21 mouse cellular contexts compared by ENCODE assay signal in genomic region chr4:149040289-149040688, GRCm38 (mm10). TPM values are rescaled to one million over a fixed set of nuclear protein-coding genes. Genes with fewer than 3 reads are reported as not detected.
A peak's percentile ranks its signal among the peaks of the same experiment; 100 is the strongest.
DNase-seq lines count a peak whose midpoint lies in the region; ATAC-seq lines count a peak whose summit lies in the region.
"Had no signal": no experiment of that assay in that cellular context is flagged by ENCODE, and none has a peak within 500 bp of the region (broad histone marks: within the 10 kb centered on the region; RNA-seq: fewer than 3 reads in every experiment).

No protein-coding gene starts in this region.

- H3K4me3 ChIP-seq in midbrain, embryonic 10.5 days = no peak overlapping the region
- H3K4me3 ChIP-seq in midbrain, embryonic 16.5 days (ENCODE audit: low read depth, low read length) = no peak overlapping the region
- H3K4me3 ChIP-seq in embryonic facial prominence, embryonic 14.5 days (ENCODE audit: low read depth, low read length) = no peak overlapping the region
- H3K4me3 ChIP-seq in hindbrain, embryonic 14.5 days (replicated peaks; ENCODE audit: low read length) = no peak overlapping the region
- H3K4me3 ChIP-seq in neural tube, embryonic 14.5 days (ENCODE audit: low read depth, low read length) = no peak overlapping the region
- H3K4me3 ChIP-seq: forebrain, embryonic 15.5 days; heart, embryonic 10.5 days; layer of hippocampus, adult 2 months; megakaryocyte, embryonic 14.5 days; myocyte had no signal

- no peak for DNase-seq in midbrain, embryonic 10.5 days (ENCODE audit: low spot score)
- peak; percentile 66 for DNase-seq in embryonic facial prominence, embryonic 14.5 days (ENCODE audit: low spot score)
- DNase-seq in hindbrain, embryonic 14.5 days (ENCODE audit: low spot score) = no peak
- no peak for DNase-seq in MN1 (ENCODE audit: low spot score)
- no peak for DNase-seq in spleen, postnatal 14 days (ENCODE audit: low spot score in 2 of 2)
- DNase-seq: adrenal gland, adult 8-10 months; cerebellum, postnatal 10 days; kidney, adult 18-20 months; kidney, postnatal 10 days; lung, adult 18-20 months; lung, postnatal 14 days; right cerebral cortex, adult 18-20 months; thymus, postnatal 25 days had no signal

- H3K27ac ChIP-seq in midbrain, embryonic 10.5 days (replicated peaks) = peak overlapping the region; percentile 38
- no peak overlapping the region for H3K27ac ChIP-seq in midbrain, embryonic 16.5 days (ENCODE audit: low read length)
- no peak overlapping the region for H3K27ac ChIP-seq in embryonic facial prominence, embryonic 14.5 days (replicated peaks; ENCODE audit: low read depth, low read length)
- peak overlapping the region; percentile 52; the same call in 1 of the 2 replicates for H3K27ac ChIP-seq in hindbrain, embryonic 14.5 days
- H3K27ac ChIP-seq in neural tube, embryonic 14.5 days (ENCODE audit: low read depth, low read length) = peak overlapping the region; percentile 69
- H3K27ac ChIP-seq: forebrain, embryonic 15.5 days; heart, embryonic 10.5 days; layer of hippocampus, adult 2 months had no signal

- H3K4me1 ChIP-seq in midbrain, embryonic 10.5 days = peaks cover 54% of the 10 kb centered on the region
- peaks cover 8% of the 10 kb centered on the region for H3K4me1 ChIP-seq in midbrain, embryonic 16.5 days (ENCODE audit: control insufficient read depth, insufficient read depth, low read length)
- H3K4me1 ChIP-seq in embryonic facial prominence, embryonic 14.5 days (ENCODE audit: control insufficient read depth, insufficient read depth, low read length) = 0 out of 2 replicates have a peak, but pooled peaks cover 5% of the 10 kb centered on the region
- peaks cover 21% of the 10 kb centered on the region for H3K4me1 ChIP-seq in hindbrain, embryonic 14.5 days (replicated peaks; ENCODE audit: control insufficient read depth, insufficient read depth, low read length)
- peaks cover 13% of the 10 kb centered on the region; the same call in 1 of the 2 replicates for H3K4me1 ChIP-seq in neural tube, embryonic 14.5 days (ENCODE audit: control insufficient read depth, insufficient read depth, low read length)

- H3K4me2 ChIP-seq in midbrain, embryonic 16.5 days (ENCODE audit: low read length) = no peak overlapping the region
- H3K4me2 ChIP-seq in embryonic facial prominence, embryonic 14.5 days (ENCODE audit: low read depth, low read length) = no peak overlapping the region
- H3K4me2 ChIP-seq in hindbrain, embryonic 14.5 days (replicated peaks) = no peak overlapping the region
- no peak overlapping the region for H3K4me2 ChIP-seq in neural tube, embryonic 14.5 days (ENCODE audit: low read depth, low read length)
- H3K4me2 ChIP-seq: forebrain, embryonic 15.5 days; liver, embryonic 11.5 days had no signal

- H3K9me3 ChIP-seq in midbrain, embryonic 10.5 days (replicated peaks) = no peaks in the 10 kb centered on the region
- no peaks in the 10 kb centered on the region for H3K9me3 ChIP-seq in midbrain, embryonic 16.5 days (replicated peaks; ENCODE audit: control insufficient read depth, low read length, poor library complexity, severe bottlenecking)
- no peaks in the 10 kb centered on the region for H3K9me3 ChIP-seq in embryonic facial prominence, embryonic 14.5 days (ENCODE audit: control insufficient read depth, low read length)
- no peaks in the 10 kb centered on the region for H3K9me3 ChIP-seq in hindbrain, embryonic 14.5 days (ENCODE audit: control insufficient read depth, low read length)
- H3K9me3 ChIP-seq in neural tube, embryonic 14.5 days (ENCODE audit: control insufficient read depth, low read length) = no peaks in the 10 kb centered on the region
- H3K9me3 ChIP-seq: forebrain, embryonic 15.5 days; heart, embryonic 10.5 days; megakaryocyte, embryonic 14.5 days had no signal

- H3K36me3 ChIP-seq in midbrain, embryonic 10.5 days = peaks cover 7% of the 10 kb centered on the region
- no peaks in the 10 kb centered on the region for H3K36me3 ChIP-seq in midbrain, embryonic 16.5 days (ENCODE audit: control insufficient read depth, insufficient read depth, low read length)
- no peaks in the 10 kb centered on the region for H3K36me3 ChIP-seq in embryonic facial prominence, embryonic 14.5 days (ENCODE audit: control insufficient read depth, insufficient read depth, low read length)
- no peaks in the 10 kb centered on the region for H3K36me3 ChIP-seq in hindbrain, embryonic 14.5 days (replicated peaks; ENCODE audit: control insufficient read depth, insufficient read depth)
- H3K36me3 ChIP-seq in neural tube, embryonic 14.5 days (ENCODE audit: control insufficient read depth, insufficient read depth, low read length) = no peaks in the 10 kb centered on the region
- H3K36me3 ChIP-seq: forebrain, embryonic 15.5 days had no signal

- H3K9ac ChIP-seq in midbrain, embryonic 16.5 days (ENCODE audit: low read depth, low read length) = no peak overlapping the region
- 0 out of 2 replicates have a peak overlapping the region, but pooled peaks have one; percentile 5 for H3K9ac ChIP-seq in embryonic facial prominence, embryonic 14.5 days (ENCODE audit: low read depth, low read length)
- no peak overlapping the region for H3K9ac ChIP-seq in hindbrain, embryonic 14.5 days
- no peak overlapping the region for H3K9ac ChIP-seq in neural tube, embryonic 14.5 days (replicated peaks; ENCODE audit: low read depth, low read length)
- H3K9ac ChIP-seq: forebrain, embryonic 15.5 days had no signal

- ATAC-seq in midbrain, embryonic 16.5 days = no peak
- peak; percentile 81 for ATAC-seq in embryonic facial prominence, embryonic 14.5 days (ENCODE audit: low read depth)
- ATAC-seq in hindbrain, embryonic 14.5 days (ENCODE audit: low FRiP score) = no peak
- ATAC-seq in neural tube, embryonic 14.5 days (ENCODE audit: low read depth) = no peak; the same call in 1 of the 2 replicates
- ATAC-seq: forebrain, embryonic 15.5 days had no signal

- peaks cover 4% of the 10 kb centered on the region; the same call in 1 of the 2 replicates for H3K27me3 ChIP-seq in midbrain, embryonic 10.5 days (ENCODE audit: low read depth, poor library complexity, severe bottlenecking)
- no peaks in the 10 kb centered on the region for H3K27me3 ChIP-seq in midbrain, embryonic 16.5 days (ENCODE audit: control insufficient read depth, insufficient read depth, low read depth, low read length)
- no peaks in the 10 kb centered on the region for H3K27me3 ChIP-seq in embryonic facial prominence, embryonic 14.5 days (replicated peaks; ENCODE audit: control insufficient read depth, insufficient read depth, low read length)
- H3K27me3 ChIP-seq in hindbrain, embryonic 14.5 days (ENCODE audit: control insufficient read depth, insufficient read depth, low read length) = no peaks in the 10 kb centered on the region
- no peaks in the 10 kb centered on the region for H3K27me3 ChIP-seq in neural tube, embryonic 14.5 days (ENCODE audit: control insufficient read depth, insufficient read depth, low read length)
- H3K27me3 ChIP-seq: forebrain, embryonic 15.5 days; megakaryocyte, embryonic 14.5 days had no signal

- WGBS in midbrain, embryonic 10.5 days = 60% methylated on average over 6 of the region's 6 CpGs
- WGBS in midbrain, embryonic 16.5 days = 28% methylated on average over 6 of the region's 6 CpGs
- WGBS in embryonic facial prominence, embryonic 14.5 days = 52% methylated on average over 6 of the region's 6 CpGs
- 38% methylated on average over 6 of the region's 6 CpGs for WGBS in hindbrain, embryonic 14.5 days
- WGBS in neural tube, embryonic 14.5 days = 41% methylated on average over 6 of the region's 6 CpGs

RNA-seq across cellular contexts. Expression of gene Pex14, which starts 59.4 kb away (rescaled TPM):
- 56.6 and 57.3 TPM in 2 replicates for polyA plus RNA-seq in midbrain, embryonic 10.5 days (2016; fragmentation: Nextera tagmentation; extraction: Ambion mirVana)
- 57.0 and 58.7 TPM in 2 replicates for polyA plus RNA-seq in midbrain, embryonic 16.5 days (2015; fragmentation: Nextera tagmentation; extraction: Ambion mirVana)
- 38.1 and 41.4 TPM in 2 replicates for polyA plus RNA-seq in embryonic facial prominence, embryonic 14.5 days (2014; fragmentation: Nextera tagmentation; extraction: Ambion mirVana)
- 46.7 and 47.0 TPM in 2 replicates for polyA plus RNA-seq in hindbrain, embryonic 14.5 days (2014; fragmentation: Nextera tagmentation; extraction: Ambion mirVana)
- polyA plus RNA-seq in neural tube, embryonic 14.5 days (2014; fragmentation: Nextera tagmentation; extraction: Ambion mirVana) = 40.9 and 44.4 TPM in 2 replicates

Comparison
In these comparisons a context has a peak if more than half of its experiments do, and no peak if none do; other contexts are left out.
1. H3K27ac ChIP-seq: peak in midbrain, embryonic 10.5 days (single experiment), hindbrain, embryonic 14.5 days (single experiment) and neural tube, embryonic 14.5 days (single experiment); none in midbrain, embryonic 16.5 days (single experiment) and embryonic facial prominence, embryonic 14.5 days (single experiment).